Mouse (Mus musculus) bone marrow macrophage, adult 2 months (primary cell): ENCODE data around the gene Gm9195.

Source experiments
- CTCF ChIP-seq: IDR thresholded peaks from 2 replicates; pipeline ENCODE4 v1.5.1; 2012; ENCODE audit warnings: low read depth, mild to moderate bottlenecking, low read length, moderate library complexity
- POLR2A ChIP-seq: IDR thresholded peaks from 2 replicates; pipeline ENCODE4 v1.6.1; 2012; ENCODE audit warnings: mild to moderate bottlenecking, low read depth, low read length, borderline replicate concordance

DNA sequence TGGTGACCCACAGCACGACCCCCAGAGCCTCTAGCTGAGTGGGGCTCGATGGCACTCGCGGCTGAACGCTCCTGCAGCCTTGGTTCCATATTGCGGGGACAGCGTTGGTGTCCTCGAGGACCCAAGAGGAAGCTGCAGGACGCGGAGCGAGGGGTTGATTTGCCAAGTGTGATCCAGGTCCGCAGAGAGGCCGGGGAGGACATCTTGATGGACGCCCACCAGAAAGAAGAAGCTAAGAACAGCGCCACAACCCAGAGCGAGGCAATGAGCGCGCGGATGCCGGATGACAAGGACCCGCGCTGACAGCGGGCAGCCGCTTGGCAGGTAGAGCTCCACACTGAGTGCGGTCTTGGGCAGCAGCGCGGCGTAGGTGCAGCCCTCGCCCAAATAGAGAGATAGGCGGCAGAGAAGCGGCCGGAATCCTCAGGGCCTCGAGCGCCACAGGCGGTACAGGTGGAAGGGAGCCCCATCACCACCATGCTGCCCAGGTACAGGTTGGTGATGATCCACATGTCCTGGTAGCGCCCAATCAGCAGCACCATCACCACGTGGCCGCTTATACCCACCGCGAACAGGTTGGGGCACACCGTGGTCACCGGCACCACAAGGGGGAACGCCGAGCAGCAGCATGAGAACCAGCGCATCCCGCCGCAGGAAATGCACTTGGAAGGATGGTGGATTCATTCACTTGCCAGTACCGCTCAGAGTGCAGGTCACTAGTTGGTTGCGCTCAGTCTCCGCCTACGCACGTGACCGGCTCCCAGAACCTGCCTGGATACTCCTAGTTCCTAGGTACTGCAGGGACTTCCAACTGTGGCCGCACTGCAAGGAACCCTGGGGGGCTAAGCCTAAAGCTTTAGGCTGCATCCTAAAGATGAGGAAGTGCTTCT, 40.6 kb upstream of the Gm9195 start:
- TF ChIP-seq CTCF = no peak
- TF ChIP-seq POLR2A = no peak
